Mouse (Mus musculus) cortical plate, adult 2 months (tissue): ENCODE data around the gene Dlg2.

Experiments
- CTCF ChIP-seq: fragments of 200-500 bp; IDR thresholded peaks from 2 replicates; pipeline ENCODE4 v1.5.1; 2011; ENCODE audit warnings: mild to moderate bottlenecking, control low read depth, low read length; ENCODE audit not compliant: insufficient read depth; ENCODE audit errors: extremely low read depth
- POLR2A ChIP-seq: fragments of 200-500 bp; IDR thresholded peaks from 2 replicates; pipeline ENCODE4 v1.6.1; 2011; ENCODE audit warnings: mild to moderate bottlenecking, low read length, control low read depth; ENCODE audit not compliant: insufficient read depth; ENCODE audit errors: extremely low read depth

- TF ChIP-seq CTCF = no peak
- TF ChIP-seq POLR2A = no peak
Observed at GRCm38 (mm10) chr7:91603561-91603960, 1127.1 kb downstream of the Dlg2 start.
